Mouse (Mus musculus) E14TG2a.4 (cell line): ENCODE measurements around the gene Sh2d4b.

Experiments used
- CTCF ChIP-seq: conservative IDR thresholded peaks from 2 replicates; pipeline ENCODE4 v1.5.1; 2014; ENCODE audit warnings: low read length
- NANOG ChIP-seq: IDR thresholded peaks from 2 replicates; pipeline ENCODE4 v1.6.1; 2014; ENCODE audit warnings: borderline replicate concordance, low read length, mixed read lengths
- POU5F1 ChIP-seq: IDR thresholded peaks from 2 replicates; pipeline ENCODE4 v1.6.1; 2014; ENCODE audit warnings: low read length, borderline replicate concordance

GRCm38 (mm10) chr14:40933328-40933727 is 40.3 kb upstream of the Sh2d4b start:
- TF ChIP-seq CTCF (no peak), POU5F1 (no peak), NANOG (no peak)
